21 mouse cellular contexts compared by ENCODE assay signal in genomic region chr3:31053191-31053590, GRCm38 (mm10). TPM values are rescaled to one million over a fixed set of nuclear protein-coding genes. Genes with fewer than 3 reads are reported as not detected.
A peak's percentile ranks its signal among the peaks of the same experiment; 100 is the strongest.
DNase-seq lines count a peak whose midpoint lies in the region; ATAC-seq and TF ChIP-seq lines count a peak whose summit lies in the region.
"Had no signal": no experiment of that assay in that cellular context is flagged by ENCODE, and none has a peak within 500 bp of the region (broad histone marks: within the 10 kb centered on the region; RNA-seq: fewer than 3 reads in every experiment).

No protein-coding gene starts in this region.

- no peak for TF ChIP-seq POLR2A in brain, embryonic 14.5 days (IDR thresholded peaks at IDR 0.05; ENCODE audit: borderline replicate concordance, extremely low read depth, insufficient read depth, insufficient read length, poor library complexity, severe bottlenecking)

- H3K36me3 ChIP-seq in megakaryocyte, embryonic 14.5 days (replicated peaks; ENCODE audit: low read length) = peaks cover 14% of the 10 kb centered on the region

- H3K27me3 ChIP-seq in megakaryocyte, embryonic 14.5 days (replicated peaks) = no peaks in the 10 kb centered on the region
- H3K27me3 ChIP-seq: forebrain, embryonic 13.5 days; hindbrain, embryonic 13.5 days had no signal

- H3K4me3 ChIP-seq in megakaryocyte, embryonic 14.5 days (replicated peaks) = peak overlapping the region; percentile 33
- H3K4me3 ChIP-seq: forebrain, embryonic 10.5 days; forebrain, embryonic 13.5 days; hindbrain, embryonic 10.5 days; hindbrain, embryonic 13.5 days had no signal

- no peak for TF ChIP-seq CTCF in brain, embryonic 14.5 days (IDR thresholded peaks at IDR 0.05; ENCODE audit: borderline replicate concordance, extremely low read depth, insufficient read depth, insufficient read length)

- peaks cover 18% of the 10 kb centered on the region for H3K4me1 ChIP-seq in megakaryocyte, embryonic 14.5 days

- ATAC-seq in megakaryocyte, adult 5-6 weeks (ENCODE audit: poor library complexity, severe bottlenecking) = no peak
- ATAC-seq: CD4-positive, CD25-positive, alpha-beta regulatory T cell, adult 4 months; forebrain, embryonic 13.5 days; forebrain, embryonic 16.5 days; hindbrain, embryonic 16.5 days had no signal

- peak; percentile 23 for DNase-seq in brain, embryonic 14.5 days (ENCODE audit: low read depth)
- DNase-seq in retina, postnatal 1 day = peak; percentile 73
- no peak for DNase-seq in spleen, postnatal 10 days (ENCODE audit: low spot score in 2 of 2)
- no peak for DNase-seq in kidney, postnatal 14 days
- DNase-seq: adrenal gland, postnatal 25 days; cerebellum, adult 18-20 months; cerebellum, adult 9-10 months; cerebellum, postnatal 14 days; gastrocnemius, postnatal 10 days; gastrocnemius, postnatal 36 days; heart, postnatal 10 days; heart, postnatal 36 days had no signal

- no peaks in the 10 kb centered on the region for H3K9me3 ChIP-seq in megakaryocyte, embryonic 14.5 days
- H3K9me3 ChIP-seq: forebrain, embryonic 10.5 days; forebrain, embryonic 13.5 days; hindbrain, embryonic 10.5 days; hindbrain, embryonic 13.5 days had no signal

RNA-seq across cellular contexts. Expression of gene Skil, which starts 41.7 kb away (rescaled TPM):
- 1.2 TPM in 1 of 2 replicates, not detected in the other for polyA plus RNA-seq in megakaryocyte, embryonic 14.5 days (2012; ENCODE audit: insufficient read depth, low replicate concordance)
- 20.4 and 21.8 TPM in 2 replicates for total RNA-seq in megakaryocyte, adult 5-6 weeks (2015)
- 31.6 and 32.5 TPM in 2 replicates for total RNA-seq in megakaryocyte, adult 5-6 weeks (2017)
- polyA plus RNA-seq in brain, embryonic 14.5 days (2012; rRNA removed) = 18.7 and 24.5 TPM in 2 replicates

RNA-seq across cellular contexts. Expression of gene Prkci, which starts 57.6 kb away (rescaled TPM):
- 1.0 TPM in 1 of 2 replicates, not detected in the other for polyA plus RNA-seq in megakaryocyte, embryonic 14.5 days (2012; ENCODE audit: insufficient read depth, low replicate concordance)
- 18.8 and 19.9 TPM in 2 replicates for total RNA-seq in megakaryocyte, adult 5-6 weeks (2015)
- total RNA-seq in megakaryocyte, adult 5-6 weeks (2017) = 12.4 and 14.7 TPM in 2 replicates
- polyA plus RNA-seq in brain, embryonic 14.5 days (2012; rRNA removed) = 38.6 and 41.7 TPM in 2 replicates

Comparison
In these comparisons a context has a peak if more than half of its experiments do, and no peak if none do; other contexts are left out.
1. DNase-seq: peak in brain, embryonic 14.5 days (single experiment) and retina, postnatal 1 day (single experiment); none in spleen, postnatal 10 days (0 of 2) and kidney, postnatal 14 days (single experiment).
2. RNA of gene Prkci, which starts 57.6 kb away (polyA plus RNA-seq): 38.6 to 41.7 TPM in brain, embryonic 14.5 days; 1.0 TPM in megakaryocyte, embryonic 14.5 days; every median in the first group is over 10 times any median in the second.